Mouse (Mus musculus) liver, embryonic 13.5 days (tissue): ENCODE results near the gene Vps37b. TPM values are rescaled to one million over a fixed set of nuclear protein-coding genes. Genes with fewer than 3 reads are reported as not detected.

ENCODE experiments used
- ATAC-seq: fragments of 200-750 bp; cut with Nextera tagmentation; 2 replicates; pipeline ENCODE4 v1.8.0; 2017; ENCODE audit warnings: low read depth, mild to moderate bottlenecking, moderate number of reproducible peaks, moderate library complexity
- DNase-seq: peaks from one replicate; pipeline ENCODE4 v3.0.0; 2022
- H3K27ac ChIP-seq: fragments of 300-500 bp; sonication (generic); 2 replicates; pipeline ENCODE4 v1.5.1; 2015; ENCODE audit warnings: moderate library complexity, mild to moderate bottlenecking, inconsistent platforms
- H3K27me3 ChIP-seq: fragments of 300-500 bp; sonication (generic); 2 replicates; pipeline ENCODE4 v1.6.1; 2015; ENCODE audit warnings: mild to moderate bottlenecking, inconsistent platforms
- H3K36me3 ChIP-seq: fragments of 300-500 bp; sonication (generic); 2 replicates; pipeline ENCODE4 v1.6.1; 2015; ENCODE audit warnings: mild to moderate bottlenecking, inconsistent platforms
- H3K4me1 ChIP-seq: fragments of 300-500 bp; sonication (generic); replicated peaks from 2 replicates; pipeline ENCODE4 v1.6.1; 2015; ENCODE audit warnings: inconsistent platforms
- H3K4me2 ChIP-seq: fragments of 300-500 bp; sonication (generic); 2 replicates; pipeline ENCODE4 v1.6.1; 2015; ENCODE audit warnings: inconsistent platforms, mild to moderate bottlenecking, moderate library complexity
- H3K4me3 ChIP-seq: fragments of 300-500 bp; sonication (generic); replicated peaks from 2 replicates; pipeline ENCODE4 v1.5.1; 2015; ENCODE audit warnings: mild to moderate bottlenecking, inconsistent platforms
- H3K9ac ChIP-seq: fragments of 300-500 bp; sonication (generic); 2 replicates; pipeline ENCODE4 v1.6.1; 2015; ENCODE audit warnings: mild to moderate bottlenecking, inconsistent platforms
- H3K9me3 ChIP-seq: fragments of 300-500 bp; sonication (generic); replicated peaks from 2 replicates; pipeline ENCODE4 v1.6.1; 2016; ENCODE audit warnings: inconsistent platforms
- WGBS: fragments of 180-500 bp; shearing (Covaris S2); methylation state at CpG from one replicate; pipeline ENCODE4 v1.1.7; 2015; ENCODE audit not compliant: insufficient replicate concordance; 5-methylcytosine and 5-hydroxymethylcytosine counted together
- polyA plus RNA-seq: library from polyadenylated mRNA; unstranded; fragments of >200 nt; fragmentation: Nextera tagmentation; extraction: Ambion mirVana; gene quantifications from 2 replicates; pipeline ENCODE4 v1.2.1, GENCODE M21; 2015

The Vps37b gene
- 16.1 and 18.0 TPM in 2 replicates for polyA plus RNA-seq

- peak; percentile 73 for ATAC-seq
- peak within 1 kb of the TSS; percentile 97 for H3K4me3 ChIP-seq
- WGBS, result under 1% methylated on average over 52 of the region's 52 CpGs
- H3K4me1 ChIP-seq, result peaks cover 72% of the 10 kb centered on the region
- peak; percentile 87 for DNase-seq
- peak within 1 kb of the TSS; percentile 93 for H3K27ac ChIP-seq
- H3K4me2 ChIP-seq, result peak within 1 kb of the TSS; percentile 93
- peaks cover 7% of the 10 kb centered on the region for H3K36me3 ChIP-seq
- H3K27me3 ChIP-seq, result no peaks in the 10 kb centered on the region
- no peaks in the 10 kb centered on the region for H3K9me3 ChIP-seq
- H3K9ac ChIP-seq, result peak within 1 kb of the TSS; percentile 97
These were observed at the start of gene Vps37b for GRCm38 (mm10) chr5:124032001-124032508. Gene Vps37b (minus strand): TSS chr5:124032270.

- no peak overlapping the region for H3K4me2 ChIP-seq
- H3K36me3 ChIP-seq, result no peaks in the 10 kb centered on the region
- no peaks in the 10 kb centered on the region for H3K9me3 ChIP-seq
- H3K4me1 ChIP-seq, result peaks cover 71% of the 10 kb centered on the region
- no peak for DNase-seq
- no peak for ATAC-seq
- H3K4me3 ChIP-seq, result no peak overlapping the region
- no peaks in the 10 kb centered on the region for H3K27me3 ChIP-seq
- H3K9ac ChIP-seq, result no peak overlapping the region
- 54% methylated on average over 17 of the region's 17 CpGs for WGBS
- H3K27ac ChIP-seq, result no peak overlapping the region
These were observed 47.8 kb upstream of the Vps37b start for GRCm38 (mm10) chr5:124079880-124080279.

GRCm38 (mm10) chr5:124078794-124079416, 46.8 kb upstream of the Vps37b start:
- H3K9ac ChIP-seq, result no peak overlapping the region
- DNase-seq, result no peak

GRCm38 (mm10) chr5:124077856-124078460, 45.9 kb upstream of the Vps37b start:
- WGBS, result 62% methylated on average over 6 of the region's 6 CpGs
- Histone ChIP-seq H3K4me1 (peaks cover 79% of the 10 kb centered on the region), H3K27me3 (no peaks in the 10 kb centered on the region), H3K4me3 (no peak overlapping the region), H3K27ac (peak overlapping the region; percentile 34), H3K36me3 (no peaks in the 10 kb centered on the region), H3K9me3 (no peaks in the 10 kb centered on the region), H3K4me2 (no peak overlapping the region), H3K9ac (peak overlapping the region; percentile 12; the same call in 1 of the 2 replicates)
- no peak for DNase-seq
- ATAC-seq, result no peak

More at GRCm38 (mm10) chr5:124078794-124079416, 46.8 kb upstream of the Vps37b start:
- H3K27me3 ChIP-seq, result no peaks in the 10 kb centered on the region
- H3K27ac ChIP-seq, result no peak overlapping the region
- H3K9me3 ChIP-seq, result no peaks in the 10 kb centered on the region
- H3K36me3 ChIP-seq, result no peaks in the 10 kb centered on the region
- no peak overlapping the region for H3K4me2 ChIP-seq
- no peak for ATAC-seq
- peaks cover 73% of the 10 kb centered on the region for H3K4me1 ChIP-seq
- WGBS, result 67% methylated on average over 9 of the region's 9 CpGs
- no peak overlapping the region for H3K4me3 ChIP-seq

- Histone ChIP-seq H3K4me1 (peaks cover 79% of the 10 kb centered on the region), H3K27ac (no peak overlapping the region)
These were observed 45.2 kb upstream of the Vps37b start for GRCm38 (mm10) chr5:124077241-124077640.

GRCm38 (mm10) chr5:124076559-124076958, 44.5 kb upstream of the Vps37b start:
- Histone ChIP-seq H3K9ac (no peak overlapping the region), H3K4me3 (no peak overlapping the region), H3K36me3 (no peaks in the 10 kb centered on the region), H3K4me2 (no peak overlapping the region), H3K27ac (peak overlapping the region; percentile 66), H3K4me1 (peaks cover 77% of the 10 kb centered on the region), H3K27me3 (no peaks in the 10 kb centered on the region), H3K9me3 (no peaks in the 10 kb centered on the region)
- ATAC-seq (peak; percentile 59), DNase-seq (no peak)
- 55% methylated on average over 9 of the region's 9 CpGs for WGBS

More at GRCm38 (mm10) chr5:124077241-124077640, 45.2 kb upstream of the Vps37b start:
- WGBS, result 56% methylated on average over 13 of the region's 13 CpGs
- DNase-seq, result no peak
- Histone ChIP-seq H3K9me3 (no peaks in the 10 kb centered on the region), H3K4me2 (no peak overlapping the region), H3K27me3 (no peaks in the 10 kb centered on the region), H3K36me3 (no peaks in the 10 kb centered on the region), H3K9ac (no peak overlapping the region), H3K4me3 (no peak overlapping the region)
- no peak for ATAC-seq

GRCm38 (mm10) chr5:124075716-124076115, 43.6 kb upstream of the Vps37b start:
- Histone ChIP-seq H3K9ac (no peak overlapping the region), H3K9me3 (no peaks in the 10 kb centered on the region), H3K4me1 (peaks cover 71% of the 10 kb centered on the region), H3K27ac (peak overlapping the region; percentile 66), H3K36me3 (no peaks in the 10 kb centered on the region), H3K27me3 (no peaks in the 10 kb centered on the region), H3K4me3 (no peak overlapping the region), H3K4me2 (no peak overlapping the region)
- no peak for DNase-seq
- 58% methylated on average over 9 of the region's 9 CpGs for WGBS
- no peak for ATAC-seq

- ATAC-seq (no peak), DNase-seq (no peak)
- no peaks in the 10 kb centered on the region for H3K36me3 ChIP-seq
- peaks cover 70% of the 10 kb centered on the region for H3K4me1 ChIP-seq
- peak overlapping the region; percentile 66 for H3K27ac ChIP-seq
- H3K9me3 ChIP-seq, result no peaks in the 10 kb centered on the region
- WGBS, result 15% methylated on average over 10 of the region's 10 CpGs
- no peak overlapping the region for H3K4me2 ChIP-seq
- no peak overlapping the region for H3K4me3 ChIP-seq
- H3K27me3 ChIP-seq, result no peaks in the 10 kb centered on the region
- H3K9ac ChIP-seq, result no peak overlapping the region; the same call in 1 of the 2 replicates
These were observed 42.8 kb upstream of the Vps37b start for GRCm38 (mm10) chr5:124074845-124075307.

- DNase-seq, result no peak
- Histone ChIP-seq H3K4me2 (no peak overlapping the region), H3K4me3 (no peak overlapping the region), H3K9me3 (no peaks in the 10 kb centered on the region), H3K27me3 (no peaks in the 10 kb centered on the region), H3K9ac (no peak overlapping the region), H3K4me1 (peaks cover 58% of the 10 kb centered on the region), H3K36me3 (no peaks in the 10 kb centered on the region), H3K27ac (peak overlapping the region; percentile 5; the same call in 1 of the 2 replicates)
- 57% methylated on average over 9 of the region's 9 CpGs for WGBS
- no peak for ATAC-seq
These were observed 41.6 kb upstream of the Vps37b start for GRCm38 (mm10) chr5:124073682-124074081.

- WGBS, result 65% methylated on average over 3 of the region's 3 CpGs
- H3K27ac ChIP-seq, result no peak overlapping the region
- H3K36me3 ChIP-seq, result no peaks in the 10 kb centered on the region
- DNase-seq (no peak), ATAC-seq (no peak)
- H3K4me1 ChIP-seq, result peaks cover 23% of the 10 kb centered on the region
- no peak overlapping the region for H3K4me3 ChIP-seq
- H3K9ac ChIP-seq, result no peak overlapping the region
- H3K27me3 ChIP-seq, result no peaks in the 10 kb centered on the region
- no peaks in the 10 kb centered on the region for H3K9me3 ChIP-seq
- no peak overlapping the region for H3K4me2 ChIP-seq
These were observed 37.6 kb upstream of the Vps37b start for GRCm38 (mm10) chr5:124069657-124070056.

GRCm38 (mm10) chr5:124062037-124062824, 30.2 kb upstream of the Vps37b start:
- Histone ChIP-seq H3K4me1 (no peaks in the 10 kb centered on the region), H3K9me3 (no peaks in the 10 kb centered on the region), H3K9ac (no peak overlapping the region), H3K27ac (no peak overlapping the region), H3K36me3 (no peaks in the 10 kb centered on the region), H3K27me3 (no peaks in the 10 kb centered on the region), H3K4me2 (no peak overlapping the region), H3K4me3 (no peak overlapping the region)
- 77% methylated on average over 12 of the region's 12 CpGs for WGBS
- DNase-seq, result no peak
- 0 out of 2 replicates have a peak, but pooled peaks have one; percentile 27 for ATAC-seq
